Mouse (Mus musculus) liver, embryonic 14.5 days (tissue): ENCODE data around the gene Spsb4. TPM values are rescaled to one million over a fixed set of nuclear protein-coding genes. Genes with fewer than 3 reads are reported as not detected.

Source experiments
- ATAC-seq: fragments of 200-750 bp; cut with Nextera tagmentation; 2 replicates; pipeline ENCODE4 v1.8.0; 2017; ENCODE audit warnings: moderate number of reproducible peaks, mild to moderate bottlenecking, moderate library complexity; ENCODE audit not compliant: insufficient read depth
- DNase-seq, 3 experiments: peaks; one replicate each; pipeline ENCODE4 v3.0.0-alpha.2; 2012 to 2013; ENCODE audit warnings: low read depth in 3 of 3, low spot score in 3 of 3
- H3K27ac ChIP-seq: fragments of 300-500 bp; sonication (generic); 2 replicates; pipeline ENCODE4 v1.5.1; 2014; ENCODE audit warnings: moderate library complexity, mild to moderate bottlenecking, control low read depth, inconsistent platforms
- H3K27me3 ChIP-seq: fragments of 300-500 bp; sonication (generic); 2 replicates; pipeline ENCODE4 v1.6.1; 2014; ENCODE audit warnings: mild to moderate bottlenecking, low read length, moderate library complexity; ENCODE audit not compliant: control insufficient read depth, insufficient read depth
- H3K36me3 ChIP-seq: fragments of 300-500 bp; sonication (generic); replicated peaks from 2 replicates; pipeline ENCODE4 v1.6.1; 2014; ENCODE audit warnings: low read depth; ENCODE audit not compliant: control insufficient read depth, insufficient read depth
- H3K4me1 ChIP-seq, 2 experiments: fragments of 200-500 bp in 1 of 2; fragments of 300-500 bp in 1 of 2; sonication (generic) in 1 of 2; replicated peaks; 2 replicates each; pipeline ENCODE4 v1.6.1; 2012 to 2014; ENCODE audit warnings: antibody characterized with exemption in 1 of 2, inconsistent platforms in 1 of 2, low read length in 1 of 2; ENCODE audit not compliant: control insufficient read depth in 2 of 2, insufficient read depth in 2 of 2
- H3K4me2 ChIP-seq: fragments of 300-500 bp; sonication (generic); 2 replicates; pipeline ENCODE4 v1.6.1; 2014; ENCODE audit warnings: low read depth, mild to moderate bottlenecking, control low read depth, moderate library complexity
- H3K4me3 ChIP-seq, 2 experiments: fragments of 200-500 bp in 1 of 2; fragments of 300-500 bp in 1 of 2; sonication (generic) in 1 of 2; 2 replicates each; pipeline ENCODE4 v1.5.1; 2012 to 2014; ENCODE audit warnings: low read depth in 2 of 2, low read length in 2 of 2, mild to moderate bottlenecking in 2 of 2, control low read depth in 1 of 2, inconsistent platforms in 1 of 2, moderate library complexity in 1 of 2; ENCODE audit not compliant: insufficient read depth in 1 of 2
- H3K9ac ChIP-seq: fragments of 300-500 bp; sonication (generic); replicated peaks from 2 replicates; pipeline ENCODE4 v1.6.1; 2014; ENCODE audit warnings: mild to moderate bottlenecking, control low read depth, moderate library complexity
- H3K9me3 ChIP-seq: fragments of 300-500 bp; sonication (generic); 2 replicates; pipeline ENCODE4 v1.6.1; 2016; ENCODE audit warnings: low read length, mixed read lengths; ENCODE audit not compliant: control insufficient read depth
- CTCF ChIP-seq: IDR thresholded peaks from 2 replicates; pipeline ENCODE4 v1.5.1; 2016; ENCODE audit warnings: antibody characterized with exemption, low read depth, control low read depth
- EP300 ChIP-seq: IDR thresholded peaks from 2 replicates; pipeline ENCODE4 v1.6.1; 2016; ENCODE audit warnings: antibody characterized with exemption, low read depth
- WGBS: fragments of 180-500 bp; shearing (Covaris S2); extraction: QIAGEN DNeasy Blood & Tissue Kit; methylation state at CpG from one replicate; pipeline ENCODE4 v1.1.7; 2014; ENCODE audit not compliant: insufficient replicate concordance; 5-methylcytosine and 5-hydroxymethylcytosine counted together
- polyA plus RNA-seq, 2 experiments: library from polyadenylated mRNA; depleted of rRNA in 1 of 2; stranded (reverse) in 1 of 2; unstranded in 1 of 2; fragments of >200 nt; fragmentation: Nextera tagmentation in 1 of 2; extraction: Ambion mirVana in 1 of 2; gene quantifications; 2 replicates each; pipeline versions ENCODE4 v1.2.1 to v1.2.3; 2012 to 2014

Spsb4 gene
- polyA plus RNA-seq, 2 experiments, result 0.31 to 0.37 TPM

DNA sequence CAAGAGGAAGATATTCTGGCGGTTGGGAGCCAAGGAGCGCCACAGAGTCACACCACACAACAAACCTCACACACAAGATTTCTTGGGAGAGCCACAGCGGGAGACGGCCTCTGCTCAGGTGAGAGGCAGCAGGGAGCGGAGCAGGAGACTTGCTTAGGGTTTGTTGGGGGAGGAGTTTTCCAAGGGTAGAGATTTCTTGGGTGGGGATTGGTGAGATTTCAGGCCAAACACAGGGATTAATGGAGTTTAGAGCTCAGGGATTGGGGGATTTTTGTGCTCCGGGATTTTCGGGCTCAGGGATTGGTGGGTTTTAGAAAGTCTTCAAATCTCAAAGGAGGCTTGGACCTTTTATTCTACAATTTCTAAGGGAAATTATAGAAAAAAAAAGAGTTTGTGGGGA is 5.8 kb upstream of the Spsb4 start:
- no peak overlapping the region for H3K9ac ChIP-seq
- no peak overlapping the region for H3K4me3 ChIP-seq
- DNase-seq (no peak), ATAC-seq (no peak)
- no peaks in the 10 kb centered on the region for H3K36me3 ChIP-seq
- no peak overlapping the region for H3K27ac ChIP-seq
- H3K27me3 ChIP-seq, result peaks cover 7% of the 10 kb centered on the region
- TF ChIP-seq CTCF, result no peak
- no peaks in the 10 kb centered on the region for H3K9me3 ChIP-seq
- H3K4me1 ChIP-seq, result 0 out of 4 replicates have a peak, but pooled peaks cover 0 to 2% of the 10 kb centered on the region in 2 experiments
- WGBS, result 70% methylated on average over 7 of the region's 7 CpGs
- no peak overlapping the region for H3K4me2 ChIP-seq

DNA sequence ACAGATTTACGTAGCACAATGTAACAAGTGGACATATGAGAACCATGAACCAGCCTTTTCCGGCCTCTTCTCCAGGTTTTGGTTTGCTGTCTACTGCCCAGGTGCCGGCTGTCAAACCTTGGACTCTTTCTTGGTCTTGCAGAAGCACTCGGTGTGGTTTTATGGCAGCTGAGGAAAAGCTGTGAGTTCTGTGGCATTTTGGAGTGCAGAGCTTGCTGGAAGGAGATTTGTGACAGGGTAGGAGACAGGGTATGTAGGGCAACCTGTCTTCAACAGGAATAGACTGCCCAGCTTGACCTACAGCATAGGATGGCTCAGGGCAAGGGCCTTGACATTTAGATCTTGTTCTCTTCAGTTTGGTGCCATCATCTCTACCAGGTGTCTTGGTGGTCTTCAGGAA is 4.3 kb upstream of the Spsb4 start:
- no peaks in the 10 kb centered on the region for H3K9me3 ChIP-seq
- peaks cover 22% of the 10 kb centered on the region for H3K27me3 ChIP-seq
- H3K36me3 ChIP-seq, result no peaks in the 10 kb centered on the region
- H3K4me2 ChIP-seq, result no peak overlapping the region
- WGBS, result 60% methylated on average over 4 of the region's 4 CpGs
- no peak overlapping the region for H3K9ac ChIP-seq
- no peak overlapping the region for H3K27ac ChIP-seq
- DNase-seq (no peak), ATAC-seq (no peak)
- 0 out of 4 replicates have a peak, but pooled peaks cover 0 to 2% of the 10 kb centered on the region in 2 experiments for H3K4me1 ChIP-seq
- no peak overlapping the region for H3K4me3 ChIP-seq
- TF ChIP-seq EP300, result no peak
- TF ChIP-seq CTCF, result no peak

DNA sequence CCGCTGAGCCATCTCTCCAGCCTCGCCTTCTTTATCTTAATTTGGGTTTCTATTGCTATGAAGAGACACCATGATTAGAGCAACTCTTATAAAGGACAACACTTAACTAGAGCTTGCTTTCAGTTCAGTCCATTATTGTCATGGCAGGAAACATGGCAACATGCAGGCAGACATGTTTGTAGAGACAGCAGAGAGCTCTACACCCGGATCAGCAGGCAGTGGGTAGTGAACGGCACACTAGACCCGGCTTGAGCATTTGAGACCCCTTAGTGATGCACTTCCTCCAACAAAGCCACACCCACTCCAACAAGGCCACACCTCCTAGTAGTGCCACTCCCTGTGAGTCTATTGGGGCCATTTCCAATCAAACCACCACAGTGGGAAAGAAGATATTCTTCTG is 3.7 kb upstream of the Spsb4 start:
- ATAC-seq (no peak), DNase-seq (no peak)
- Histone ChIP-seq H3K27me3 (peaks cover 28% of the 10 kb centered on the region), H3K4me2 (no peak overlapping the region), H3K4me3 (no peak overlapping the region), H3K4me1 (0 out of 4 replicates have a peak, but pooled peaks cover 0 to 2% of the 10 kb centered on the region in 2 experiments), H3K36me3 (no peaks in the 10 kb centered on the region), H3K27ac (no peak overlapping the region), H3K9me3 (no peaks in the 10 kb centered on the region), H3K9ac (no peak overlapping the region)
- no peak for TF ChIP-seq EP300
- no peak for TF ChIP-seq CTCF
- 61% methylated on average over 5 of the region's 5 CpGs for WGBS

DNA sequence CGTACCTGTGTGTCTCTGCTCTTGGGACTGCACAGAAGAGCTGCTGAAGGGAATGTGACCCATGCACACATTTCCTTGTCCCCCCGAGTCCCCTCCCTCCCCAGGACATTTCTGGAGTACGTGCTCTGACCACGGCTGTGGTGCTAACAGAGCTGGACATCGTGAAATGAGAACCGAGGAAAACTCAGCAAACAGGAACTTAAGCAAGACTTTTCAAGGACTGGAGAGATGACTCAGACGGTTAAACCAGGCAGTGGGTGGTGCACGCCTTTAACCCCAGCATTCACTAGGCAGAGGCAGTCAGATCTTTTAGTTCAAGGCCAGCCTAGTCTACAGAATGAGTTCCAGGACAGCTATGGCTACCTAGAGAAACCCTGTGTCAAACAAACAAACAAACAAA is 1.5 kb upstream of the Spsb4 start:
- no peak for ATAC-seq

DNA sequence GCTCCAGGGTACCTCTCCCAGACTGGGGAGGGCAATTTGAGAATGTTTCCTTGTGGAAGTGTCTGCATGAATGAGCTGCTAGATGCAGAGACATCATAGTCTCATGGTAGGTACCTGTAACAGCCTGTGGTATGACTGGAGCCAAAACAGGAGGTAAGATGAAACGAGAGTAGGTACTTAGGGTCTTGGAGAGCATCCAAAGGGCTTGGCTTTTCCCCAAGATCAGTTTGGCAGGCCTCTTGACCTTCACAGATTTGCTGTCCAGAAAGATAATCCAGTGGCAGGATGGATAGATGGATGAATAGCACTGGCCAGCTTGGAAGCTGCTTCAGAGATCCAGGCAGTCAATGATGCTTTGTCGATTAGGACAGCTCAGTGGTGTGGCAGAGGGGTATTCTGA is 1.0 kb upstream of the Spsb4 start:
- no peak overlapping the region for H3K9ac ChIP-seq
- no peak for DNase-seq
- H3K9me3 ChIP-seq, result no peaks in the 10 kb centered on the region
- no peak for ATAC-seq
- no peak overlapping the region for H3K4me3 ChIP-seq
- H3K4me2 ChIP-seq, result no peak overlapping the region
- H3K27ac ChIP-seq, result no peak overlapping the region
- WGBS, result 56% methylated on average over 2 of the region's 2 CpGs
- TF ChIP-seq CTCF, result no peak
- peaks cover 0 to 2% of the 10 kb centered on the region in 2 experiments; a peak in 1 of 4 replicates for H3K4me1 ChIP-seq
- peaks cover 41% of the 10 kb centered on the region for H3K27me3 ChIP-seq
- no peaks in the 10 kb centered on the region for H3K36me3 ChIP-seq

More for the DNA sequence above, 1.5 kb upstream of the Spsb4 start:
- TF ChIP-seq CTCF, result no peak
- no peak for TF ChIP-seq EP300
- peaks cover 0 to 2% of the 10 kb centered on the region in 2 experiments; a peak in 1 of 4 replicates for H3K4me1 ChIP-seq
- no peaks in the 10 kb centered on the region for H3K36me3 ChIP-seq
- H3K27ac ChIP-seq, result no peak overlapping the region
- H3K9me3 ChIP-seq, result no peaks in the 10 kb centered on the region
- no peak overlapping the region for H3K4me2 ChIP-seq
- H3K9ac ChIP-seq, result no peak overlapping the region
- H3K4me3 ChIP-seq, result no peak overlapping the region
- peaks cover 41% of the 10 kb centered on the region for H3K27me3 ChIP-seq
- DNase-seq, result no peak
- WGBS, result 21% methylated on average over 8 of the region's 8 CpGs
